Mouse (Mus musculus) stomach, embryonic 16.5 days (tissue): ENCODE data around the gene Tatdn3. TPM values are rescaled to one million over a fixed set of nuclear protein-coding genes. Genes with fewer than 3 reads are reported as not detected.

ENCODE experiments used
- ATAC-seq: fragments of 200-750 bp; cut with Nextera tagmentation; 2 replicates; pipeline ENCODE4 v1.8.0; 2017; ENCODE audit warnings: moderate number of reproducible peaks, moderate TSS enrichment; ENCODE audit not compliant: insufficient read depth, low FRiP score
- H3K27ac ChIP-seq: fragments of 300-500 bp; sonication (generic); 2 replicates; pipeline ENCODE4 v1.5.1; 2014; ENCODE audit warnings: low read length
- H3K27me3 ChIP-seq: fragments of 300-500 bp; sonication (generic); 2 replicates; pipeline ENCODE4 v1.6.1; 2014; ENCODE audit warnings: low read length, control low read depth, mixed read lengths; ENCODE audit not compliant: control insufficient read depth, insufficient read depth
- H3K36me3 ChIP-seq: fragments of 300-500 bp; sonication (generic); 2 replicates; pipeline ENCODE4 v1.6.1; 2014; ENCODE audit warnings: low read length; ENCODE audit not compliant: control insufficient read depth, insufficient read depth
- H3K4me1 ChIP-seq: fragments of 300-500 bp; sonication (generic); 2 replicates; pipeline ENCODE4 v1.6.1; 2014; ENCODE audit warnings: low read length, control low read depth, mixed read lengths; ENCODE audit not compliant: control insufficient read depth, insufficient read depth
- H3K4me2 ChIP-seq: fragments of 300-500 bp; sonication (generic); 2 replicates; pipeline ENCODE4 v1.6.1; 2014; ENCODE audit warnings: low read depth, low read length, mixed read lengths
- H3K4me3 ChIP-seq: fragments of 300-500 bp; sonication (generic); replicated peaks from 2 replicates; pipeline ENCODE4 v1.5.1; 2014; ENCODE audit warnings: mild to moderate bottlenecking, low read length
- H3K9ac ChIP-seq: fragments of 300-500 bp; sonication (generic); 2 replicates; pipeline ENCODE4 v1.6.1; 2014; ENCODE audit warnings: low read length
- H3K9me3 ChIP-seq: fragments of 300-500 bp; sonication (generic); replicated peaks from 2 replicates; pipeline ENCODE4 v1.6.1; 2016; ENCODE audit warnings: low read length, control low read depth; ENCODE audit not compliant: control insufficient read depth
- WGBS: fragments of 180-500 bp; shearing (Covaris S2); extraction: QIAGEN DNeasy Blood & Tissue Kit; methylation state at CpG from one replicate; pipeline ENCODE4 v1.1.7; 2014; 5-methylcytosine and 5-hydroxymethylcytosine counted together
- polyA plus RNA-seq: library from polyadenylated mRNA; unstranded; fragments of >200 nt; fragmentation: Nextera tagmentation; extraction: Ambion mirVana; gene quantifications from 2 replicates; pipeline ENCODE4 v1.2.1, GENCODE M21; 2015

Gene Tatdn3
- polyA plus RNA-seq, 1 experiment from 2014 or later: 15.1 TPM

DNA sequence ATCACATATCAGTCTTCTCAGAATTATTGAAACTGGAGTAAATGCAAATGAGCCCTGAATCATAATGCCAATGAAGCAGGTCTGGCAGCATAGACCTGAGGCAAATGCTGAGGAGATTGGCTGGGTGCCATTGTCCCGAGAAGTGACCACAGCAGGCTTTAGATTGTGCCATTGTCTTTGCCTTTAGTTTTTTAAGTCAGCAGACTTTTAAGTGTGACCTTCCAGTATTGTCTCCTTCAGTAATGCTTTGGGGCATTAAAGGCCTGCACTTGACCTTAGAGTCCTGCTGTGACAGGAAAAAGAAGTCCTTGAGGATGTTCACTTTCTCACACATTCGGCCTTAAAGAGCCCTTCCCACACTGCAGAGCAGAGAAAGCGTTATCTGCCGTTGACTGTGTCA, 7.5 kb upstream of the Tatdn3 start:
- 86% methylated on average over 4 of the region's 4 CpGs for WGBS
- H3K4me3 ChIP-seq: no peak overlapping the region
- no peak overlapping the region for H3K9ac ChIP-seq
- no peaks in the 10 kb centered on the region for H3K27me3 ChIP-seq
- H3K27ac ChIP-seq: no peak overlapping the region
- H3K4me2 ChIP-seq: no peak overlapping the region
- no peaks in the 10 kb centered on the region; the same call in 1 of the 2 replicates for H3K4me1 ChIP-seq
- H3K9me3 ChIP-seq: no peaks in the 10 kb centered on the region
- peaks cover 10% of the 10 kb centered on the region for H3K36me3 ChIP-seq
- ATAC-seq: no peak

DNA sequence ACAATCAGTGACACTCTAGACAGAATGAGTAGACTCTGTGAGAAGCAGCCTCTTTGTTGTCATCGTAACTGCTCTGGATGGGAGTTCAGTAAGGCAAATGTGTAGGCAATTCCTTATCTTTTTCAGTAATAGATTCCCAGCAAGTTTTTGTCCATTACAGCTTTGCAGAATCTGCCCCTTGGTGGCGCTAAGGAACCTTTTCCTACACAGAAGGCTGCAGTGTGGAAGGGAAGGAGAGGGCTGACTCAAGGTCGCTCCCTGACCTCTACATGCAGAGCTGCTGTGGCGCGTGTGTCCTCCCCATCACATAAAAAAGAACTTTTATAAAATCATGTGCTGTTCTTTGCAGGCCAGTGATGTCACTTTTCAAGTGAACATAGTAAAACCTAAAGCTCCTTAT, 5.6 kb upstream of the Tatdn3 start:
- no peaks in the 10 kb centered on the region for H3K9me3 ChIP-seq
- H3K4me3 ChIP-seq: no peak overlapping the region
- no peak overlapping the region for H3K27ac ChIP-seq
- peaks cover 10% of the 10 kb centered on the region; the same call in 1 of the 2 replicates for H3K36me3 ChIP-seq
- WGBS: 77% methylated on average over 5 of the region's 5 CpGs
- peaks cover 12% of the 10 kb centered on the region for H3K4me1 ChIP-seq
- no peaks in the 10 kb centered on the region for H3K27me3 ChIP-seq
- H3K4me2 ChIP-seq: no peak overlapping the region
- no peak for ATAC-seq
- H3K9ac ChIP-seq: no peak overlapping the region

GRCm38 (mm10) chr1:191065188-191065587, 2.5 kb upstream of the Tatdn3 start:
- H3K27me3 ChIP-seq: no peaks in the 10 kb centered on the region
- H3K4me1 ChIP-seq: peaks cover 16% of the 10 kb centered on the region
- H3K36me3 ChIP-seq: peaks cover 7% of the 10 kb centered on the region; the same call in 1 of the 2 replicates
- ATAC-seq: no peak
- no peak overlapping the region for H3K27ac ChIP-seq
- no peak overlapping the region for H3K9ac ChIP-seq
- no peak overlapping the region for H3K4me2 ChIP-seq
- H3K9me3 ChIP-seq: no peaks in the 10 kb centered on the region
- 72% methylated on average over 4 of the region's 4 CpGs for WGBS
- no peak overlapping the region for H3K4me3 ChIP-seq

DNA sequence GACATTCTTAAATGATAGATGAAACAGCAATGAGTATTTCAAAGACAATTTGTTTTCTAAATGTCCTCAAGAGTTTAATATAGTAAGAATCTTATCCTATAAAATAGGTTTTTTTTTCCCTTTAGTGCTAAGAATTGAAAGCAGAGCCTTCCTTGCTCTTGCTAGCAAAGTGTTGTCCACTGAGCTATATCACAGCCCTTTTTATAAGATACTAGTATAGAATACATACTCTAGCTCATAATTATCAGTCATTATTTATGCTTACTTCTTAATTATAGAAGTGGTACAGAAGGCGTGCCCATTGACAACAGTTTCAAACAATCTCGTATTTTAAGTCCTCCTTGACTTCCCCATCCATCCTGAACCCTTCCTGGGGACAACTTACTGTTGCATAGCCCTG, 1.8 kb upstream of the Tatdn3 start:
- Histone ChIP-seq H3K27ac (no peak overlapping the region), H3K4me2 (no peak overlapping the region), H3K9me3 (no peaks in the 10 kb centered on the region), H3K4me3 (no peak overlapping the region), H3K27me3 (no peaks in the 10 kb centered on the region), H3K36me3 (peaks cover 7% of the 10 kb centered on the region; the same call in 1 of the 2 replicates), H3K4me1 (peaks cover 16% of the 10 kb centered on the region), H3K9ac (no peak overlapping the region)
- no peak for ATAC-seq
- 82% methylated on average over 2 of the region's 2 CpGs for WGBS

DNA sequence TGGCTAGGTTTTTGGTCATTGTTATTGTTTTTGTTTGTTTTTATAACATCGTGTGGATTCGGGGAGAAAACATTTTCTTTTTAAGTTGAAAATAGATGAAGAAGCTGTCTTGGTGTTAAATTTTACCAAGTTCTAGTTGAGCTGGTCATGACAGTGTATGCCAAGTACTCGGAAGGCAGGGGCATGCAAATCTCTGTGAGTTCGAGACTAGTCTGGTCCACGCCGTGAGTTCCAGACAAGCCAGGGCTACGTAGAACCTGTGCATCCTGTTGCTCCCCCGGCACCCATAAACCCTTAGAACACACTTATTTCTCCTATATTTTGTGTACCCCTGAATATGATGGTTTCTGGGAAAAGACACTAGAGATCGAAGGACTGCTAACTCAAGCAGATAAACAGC, 968 bp upstream of the Tatdn3 start:
- H3K36me3 ChIP-seq: peaks cover 5% of the 10 kb centered on the region; the same call in 1 of the 2 replicates
- H3K4me2 ChIP-seq: peak overlapping the region; percentile 71
- H3K27ac ChIP-seq: no peak overlapping the region
- H3K27me3 ChIP-seq: no peaks in the 10 kb centered on the region
- peak overlapping the region; percentile 85 for H3K9ac ChIP-seq
- H3K4me3 ChIP-seq: peak overlapping the region; percentile 80
- peaks cover 16% of the 10 kb centered on the region for H3K4me1 ChIP-seq
- 55% methylated on average over 9 of the region's 9 CpGs for WGBS
- ATAC-seq: no peak
- H3K9me3 ChIP-seq: no peaks in the 10 kb centered on the region

DNA sequence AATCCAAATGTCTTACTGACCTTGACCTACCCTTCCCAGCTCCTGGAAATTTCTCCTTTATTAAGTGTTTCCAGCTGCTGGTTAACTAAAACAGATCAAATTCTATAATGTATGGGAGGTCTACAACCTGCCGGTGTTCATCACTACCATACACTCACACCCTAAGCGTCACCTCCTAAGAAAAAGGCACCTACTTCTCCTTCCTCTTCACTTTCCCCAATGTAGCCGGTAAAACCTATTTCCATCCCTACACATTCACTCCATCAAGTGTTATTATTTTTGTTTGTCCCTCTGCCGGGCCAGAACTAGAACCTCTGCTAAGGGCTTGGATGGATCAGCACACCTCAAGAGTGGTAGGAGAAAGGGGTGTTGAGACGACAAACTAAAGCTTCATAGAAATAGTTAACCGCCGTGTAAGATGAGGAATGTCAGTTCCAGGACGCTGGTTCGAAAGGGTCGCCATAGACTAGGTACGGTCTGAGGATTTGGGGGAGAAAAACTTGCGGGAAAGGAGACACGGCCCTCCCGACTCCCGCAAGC, 421 bp downstream of the Tatdn3 start:
- Histone ChIP-seq H3K27me3 (no peaks in the 10 kb centered on the region), H3K9ac (peak overlapping the region; percentile 85), H3K4me1 (peaks cover 16% of the 10 kb centered on the region), H3K4me2 (peak overlapping the region; percentile 71), H3K36me3 (no peaks in the 10 kb centered on the region; the same call in 1 of the 2 replicates), H3K27ac (no peak overlapping the region), H3K4me3 (peak overlapping the region; percentile 80), H3K9me3 (no peaks in the 10 kb centered on the region)
- ATAC-seq: peak; percentile 54; the same call in 1 of the 2 replicates
- WGBS: 5% methylated on average over 15 of the region's 15 CpGs

DNA sequence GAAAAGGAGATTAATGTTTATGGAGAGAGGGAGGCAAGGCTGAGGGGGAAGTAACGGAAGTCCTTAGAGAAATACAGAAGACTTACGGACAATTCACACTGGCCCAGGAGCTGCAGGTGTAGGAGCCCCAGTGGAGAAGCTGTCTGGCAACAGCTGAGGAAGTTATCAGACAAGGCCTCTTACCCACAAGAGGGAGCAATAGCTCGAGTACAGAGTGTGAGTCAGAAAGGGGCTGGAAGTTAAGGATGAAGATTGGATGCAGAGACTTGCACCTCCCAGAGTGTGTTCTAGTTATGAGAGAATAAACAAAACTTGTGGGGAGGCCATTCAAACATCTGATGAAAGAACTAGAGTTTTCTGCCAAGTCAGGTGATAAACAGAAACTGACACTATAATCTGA, 5.3 kb downstream of the Tatdn3 start:
- no peak overlapping the region for H3K4me2 ChIP-seq
- no peak overlapping the region for H3K4me3 ChIP-seq
- H3K27me3 ChIP-seq: no peaks in the 10 kb centered on the region
- H3K4me1 ChIP-seq: 0 out of 2 replicates have a peak, but pooled peaks cover 2% of the 10 kb centered on the region
- H3K27ac ChIP-seq: no peak overlapping the region
- no peak overlapping the region for H3K9ac ChIP-seq
- H3K36me3 ChIP-seq: no peaks in the 10 kb centered on the region
- no peak for ATAC-seq
- H3K9me3 ChIP-seq: no peaks in the 10 kb centered on the region
- WGBS: 64% methylated on average over 3 of the region's 3 CpGs

GRCm38 (mm10) chr1:191055533-191055873, 7.2 kb downstream of the Tatdn3 start:
- Histone ChIP-seq H3K36me3 (no peaks in the 10 kb centered on the region), H3K4me3 (no peak overlapping the region), H3K9ac (no peak overlapping the region), H3K4me2 (no peak overlapping the region), H3K9me3 (no peaks in the 10 kb centered on the region), H3K27me3 (no peaks in the 10 kb centered on the region), H3K27ac (no peak overlapping the region), H3K4me1 (no peaks in the 10 kb centered on the region)
- 63% methylated on average over 2 of the region's 2 CpGs for WGBS
- ATAC-seq: no peak

DNA sequence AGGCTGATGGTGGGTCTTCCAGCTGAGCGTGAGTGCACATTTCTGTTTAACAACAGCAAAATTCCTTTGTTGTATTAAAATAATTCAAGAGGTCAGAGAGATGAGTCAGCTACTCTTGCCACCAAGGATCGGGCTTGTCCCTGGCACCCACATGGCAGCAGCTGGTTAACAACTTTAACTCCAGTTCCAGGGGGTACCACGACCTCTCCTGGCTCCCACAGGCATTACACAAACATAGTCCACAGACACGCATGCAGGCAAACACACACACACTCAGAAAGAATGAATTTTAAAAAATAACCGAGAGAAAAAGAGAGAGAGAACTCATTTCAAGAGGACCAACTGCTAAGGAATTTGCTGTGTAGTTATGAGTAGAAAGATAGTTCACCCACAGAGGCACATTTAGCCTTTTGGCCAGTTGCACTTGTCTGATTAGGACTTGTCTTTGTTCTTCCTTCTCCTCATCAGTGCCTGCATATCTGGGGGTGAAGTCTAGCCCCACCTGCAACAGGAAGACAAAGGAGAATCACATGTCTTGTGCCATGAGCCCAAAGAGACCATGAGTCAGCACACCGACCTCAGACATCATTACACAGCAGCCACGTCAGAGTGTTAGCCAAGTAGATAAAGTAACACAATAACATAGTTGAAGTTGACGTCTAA, 7.7 kb downstream of the Tatdn3 start:
- Histone ChIP-seq H3K9me3 (no peaks in the 10 kb centered on the region), H3K4me1 (no peaks in the 10 kb centered on the region), H3K4me2 (no peak overlapping the region), H3K36me3 (no peaks in the 10 kb centered on the region), H3K4me3 (no peak overlapping the region), H3K27ac (no peak overlapping the region), H3K9ac (no peak overlapping the region), H3K27me3 (no peaks in the 10 kb centered on the region)
- no peak for ATAC-seq
- WGBS: 69% methylated on average over 8 of the region's 8 CpGs
